Mouse (Mus musculus) MEL (cell line): ENCODE data around the gene Rapgef2. TPM values are rescaled to one million over a fixed set of nuclear protein-coding genes. Genes with fewer than 3 reads are reported as not detected.
A peak's percentile ranks its signal among the peaks of the same experiment; 100 is the strongest.

ENCODE experiments used
- DNase-seq: peaks from one replicate; pipeline ENCODE4 v3.0.0; 2011; ENCODE audit warnings: low read depth, low spot score
- H3K27ac ChIP-seq: 2 replicates; pipeline ENCODE4 v1.5.1; 2012; ENCODE audit warnings: low read depth, mild to moderate bottlenecking, control low read depth, low read length, moderate library complexity; ENCODE audit not compliant: control insufficient read depth
- H3K27me3 ChIP-seq, 2 experiments: fragments of 150-350 bp in 1 of 2; sonication (generic) in 1 of 2; 2 replicates each; pipeline ENCODE4 v1.6.1; 2012; ENCODE audit warnings: low read length in 2 of 2, mild to moderate bottlenecking in 2 of 2, improper control_type of control experiment in 1 of 2, moderate library complexity in 1 of 2; ENCODE audit not compliant: insufficient read depth in 2 of 2, control insufficient read depth in 1 of 2
- H3K36me3 ChIP-seq, 2 experiments: 2 replicates each; pipeline ENCODE4 v1.6.1; 2012 to 2014; ENCODE audit warnings: low read length in 2 of 2, improper control_type of control experiment in 1 of 2, inconsistent platforms in 1 of 2, mild to moderate bottlenecking in 1 of 2; ENCODE audit not compliant: insufficient read depth in 2 of 2, control insufficient read depth in 1 of 2
- H3K4me1 ChIP-seq, 2 experiments: fragments of 150-350 bp in 1 of 2; sonication (generic) in 1 of 2; 2 replicates each; pipeline ENCODE4 v1.6.1; 2012; ENCODE audit warnings: low read length in 2 of 2, improper control_type of control experiment in 1 of 2, mild to moderate bottlenecking in 1 of 2; ENCODE audit not compliant: insufficient read depth in 2 of 2, control insufficient read depth in 1 of 2
- H3K4me3 ChIP-seq, 2 experiments: fragments of 150-350 bp in 1 of 2; sonication (generic) in 1 of 2; 2 replicates each; pipeline ENCODE4 v1.5.1; 2012; ENCODE audit warnings: low read depth in 2 of 2, low read length in 2 of 2, mild to moderate bottlenecking in 2 of 2, moderate library complexity in 2 of 2, control low read depth in 1 of 2, improper control_type of control experiment in 1 of 2; ENCODE audit not compliant: control insufficient read depth in 1 of 2, insufficient read depth in 1 of 2
- H3K79me2 ChIP-seq: 2 replicates; pipeline ENCODE4 v1.6.1; 2012; ENCODE audit warnings: mild to moderate bottlenecking, low read length, moderate library complexity; ENCODE audit not compliant: control insufficient read depth, poor library complexity, insufficient read depth
- H3K9ac ChIP-seq: 2 replicates; pipeline ENCODE4 v1.6.1; 2012; ENCODE audit warnings: low read depth, mild to moderate bottlenecking, control low read depth, low read length, moderate library complexity; ENCODE audit not compliant: control insufficient read depth, poor library complexity, severe bottlenecking
- H3K9me3 ChIP-seq: fragments of 150-350 bp; sonication (generic); replicated peaks from 2 replicates; pipeline ENCODE4 v1.6.1; 2012; ENCODE audit warnings: mild to moderate bottlenecking, low read length, improper control_type of control experiment, moderate library complexity; ENCODE audit not compliant: insufficient read depth
- BHLHE40 ChIP-seq: IDR thresholded peaks from 2 replicates; pipeline ENCODE4 v1.6.1; 2012; ENCODE audit warnings: low read depth, mild to moderate bottlenecking, inconsistent platforms, low read length, improper control_type of control experiment, borderline replicate concordance
- CTCF ChIP-seq, 3 experiments: IDR thresholded peaks in 2 of 3; conservative IDR thresholded peaks in 1 of 3; 2 replicates each; pipeline ENCODE4 v1.5.1; 2011 to 2012; ENCODE audit warnings: low read length in 3 of 3, low read depth in 2 of 3, mild to moderate bottlenecking in 2 of 3, improper control_type of control experiment in 1 of 3, inconsistent platforms in 1 of 3, mixed read lengths in 1 of 3, moderate library complexity in 1 of 3; ENCODE audit not compliant: control insufficient read depth in 1 of 3, insufficient read depth in 1 of 3, poor library complexity in 1 of 3, severe bottlenecking in 1 of 3
- E2F4 ChIP-seq: IDR thresholded peaks from 2 replicates; pipeline ENCODE4 v1.6.1; 2011; ENCODE audit warnings: low read depth, low read length, improper control_type of control experiment, borderline replicate concordance
- EP300 ChIP-seq, 2 experiments: IDR thresholded peaks; 2 replicates each; pipeline ENCODE4 v1.6.1; 2011; ENCODE audit warnings: improper control_type of control experiment in 2 of 2, low read length in 2 of 2, low read depth in 1 of 2, mild to moderate bottlenecking in 1 of 2
- ETS1 ChIP-seq: IDR thresholded peaks from 2 replicates; pipeline ENCODE4 v1.6.1; 2012; ENCODE audit warnings: low read depth, mild to moderate bottlenecking, inconsistent platforms, low read length, improper control_type of control experiment, moderate library complexity
- GATA1 ChIP-seq: IDR thresholded peaks from 2 replicates; pipeline ENCODE4 v1.6.1; 2011; ENCODE audit warnings: low read depth, low read length, improper control_type of control experiment
- HCFC1 ChIP-seq: IDR thresholded peaks from 2 replicates; pipeline ENCODE4 v1.6.1; 2012; ENCODE audit warnings: low read depth, mild to moderate bottlenecking, inconsistent platforms, low read length, improper control_type of control experiment, moderate library complexity
- MAFK ChIP-seq: IDR thresholded peaks from 2 replicates; pipeline ENCODE4 v1.6.1; 2011; ENCODE audit warnings: low read depth, mild to moderate bottlenecking, low read length, improper control_type of control experiment, borderline replicate concordance
- MAX ChIP-seq: IDR thresholded peaks from 2 replicates; pipeline ENCODE4 v1.6.1; 2011; ENCODE audit warnings: low read length, improper control_type of control experiment
- MAZ ChIP-seq: IDR thresholded peaks from 2 replicates; pipeline ENCODE4 v1.6.1; 2012; ENCODE audit warnings: low read depth, mild to moderate bottlenecking, inconsistent platforms, low read length, improper control_type of control experiment
- MEF2A ChIP-seq: IDR thresholded peaks from 2 replicates; pipeline ENCODE4 v1.6.1; 2014; ENCODE audit warnings: low read depth, mild to moderate bottlenecking, inconsistent platforms, low read length, improper control_type of control experiment; ENCODE audit not compliant: poor library complexity, insufficient replicate concordance, severe bottlenecking; ENCODE audit errors: extremely low read depth
- MXI1 ChIP-seq: IDR thresholded peaks from 2 replicates; pipeline ENCODE4 v1.6.1; 2011; ENCODE audit warnings: mild to moderate bottlenecking, low read depth, low read length, improper control_type of control experiment
- MYC ChIP-seq: IDR thresholded peaks from 2 replicates; pipeline ENCODE4 v1.6.1; 2011; ENCODE audit warnings: low read depth, mild to moderate bottlenecking, low read length, improper control_type of control experiment, moderate library complexity
- POLR2AphosphoS2 ChIP-seq: IDR thresholded peaks from 2 replicates; pipeline ENCODE4 v1.6.1; 2011; ENCODE audit warnings: low read length, improper control_type of control experiment
- POLR2AphosphoS5 ChIP-seq: IDR thresholded peaks from 2 replicates; pipeline ENCODE4 v1.6.1; 2012; ENCODE audit warnings: low read depth, borderline replicate concordance, mild to moderate bottlenecking, inconsistent platforms, low read length, moderate library complexity, mixed read lengths
- SIN3A ChIP-seq: IDR thresholded peaks from 2 replicates; pipeline ENCODE4 v1.6.1; 2012; ENCODE audit warnings: low read length, improper control_type of control experiment, inconsistent platforms
- SMC3 ChIP-seq: IDR thresholded peaks from 2 replicates; pipeline ENCODE4 v1.6.1; 2011; ENCODE audit warnings: low read depth, low read length, improper control_type of control experiment
- TAL1 ChIP-seq: IDR thresholded peaks from 2 replicates; pipeline ENCODE4 v1.6.1; 2012; ENCODE audit warnings: mild to moderate bottlenecking, inconsistent platforms, low read length, moderate library complexity, mixed read lengths
- TCF12 ChIP-seq: IDR thresholded peaks from 2 replicates; pipeline ENCODE4 v1.6.1; 2014; ENCODE audit warnings: low read depth, mild to moderate bottlenecking, inconsistent platforms, low read length, improper control_type of control experiment, moderate library complexity
- UBTF ChIP-seq: IDR thresholded peaks from 2 replicates; pipeline ENCODE4 v1.6.1; 2012; ENCODE audit warnings: low read depth, mild to moderate bottlenecking, inconsistent platforms, low read length, improper control_type of control experiment, moderate library complexity, borderline replicate concordance; ENCODE audit not compliant: insufficient read depth
- USF1 ChIP-seq: IDR thresholded peaks from 2 replicates; pipeline ENCODE4 v1.6.1; 2014; ENCODE audit warnings: low read depth, mild to moderate bottlenecking, inconsistent platforms, low read length, improper control_type of control experiment, moderate library complexity
- USF2 ChIP-seq, 2 experiments: IDR thresholded peaks; 2 replicates each; pipeline ENCODE4 v1.6.1; 2011 to 2012; ENCODE audit warnings: improper control_type of control experiment in 2 of 2, low read length in 2 of 2, borderline replicate concordance in 1 of 2, inconsistent platforms in 1 of 2, low read depth in 1 of 2, mild to moderate bottlenecking in 1 of 2; ENCODE audit not compliant: insufficient read depth in 1 of 2
- ZKSCAN1 ChIP-seq: IDR thresholded peaks from 2 replicates; pipeline ENCODE4 v1.6.1; 2012; ENCODE audit warnings: low read depth, mild to moderate bottlenecking, inconsistent platforms, low read length, improper control_type of control experiment, moderate library complexity
- polyA plus RNA-seq, 2 experiments: library from polyadenylated mRNA; stranded (reverse) in 1 of 2; unstranded in 1 of 2; fragments of >175 nt in 1 of 2; fragments of >200 nt in 1 of 2; gene quantifications; 2 replicates each; pipeline versions ENCODE4 v1.2.1 to v1.2.4; 2012; ENCODE audit warnings: low replicate concordance in 2 of 2, low read depth in 1 of 2; ENCODE audit not compliant: insufficient read length in 2 of 2, insufficient read depth in 1 of 2, missing spikeins in 1 of 2
- total RNA-seq: library from RNA; depleted of rRNA; stranded (reverse); fragments of 300-350 nt; gene quantifications from 2 replicates; pipeline ENCODE4 v1.2.3, GENCODE M21; 2012

Gene Rapgef2
- total and polyA plus RNA-seq, 3 experiments, result 4.2 to 4.6 TPM; not detected in 1

- Histone ChIP-seq H3K4me1 (peaks cover 5 to 18% of the 10 kb centered on the region in 2 experiments), H3K36me3 (peaks cover 0 to 17% of the 10 kb centered on the region in 2 experiments; a peak in 2 of 4 replicates), H3K9ac (no peak overlapping the region), H3K4me3 (no peak overlapping the region), H3K27ac (no peak overlapping the region), H3K79me2 (peaks cover 2% of the 10 kb centered on the region; the same call in 1 of the 2 replicates), H3K27me3 (no peaks in the 10 kb centered on the region), H3K9me3 (no peaks in the 10 kb centered on the region)
- no peak for DNase-seq
- TF ChIP-seq MYC, result no peak
- no peak for TF ChIP-seq HCFC1
These were observed 44.0 kb downstream of the Rapgef2 start for GRCm38 (mm10) chr3:79242298-79242697.

- Histone ChIP-seq H3K36me3 (peaks cover 0 to 33% of the 10 kb centered on the region in 2 experiments; a peak in 2 of 4 replicates), H3K4me3 (peak overlapping the region; percentile 49 to 93), H3K27me3 (no peaks in the 10 kb centered on the region), H3K9ac (peak overlapping the region; percentile 3), H3K79me2 (peaks cover 2% of the 10 kb centered on the region; the same call in 1 of the 2 replicates), H3K27ac (peak overlapping the region; percentile 26), H3K4me1 (peaks cover 17 to 27% of the 10 kb centered on the region in 2 experiments), H3K9me3 (no peaks in the 10 kb centered on the region)
- peak; percentile 81 for DNase-seq
- TF ChIP-seq MAFK (no peak), MXI1 (peak; percentile 90), MYC (0 out of 2 replicates have a peak, but pooled peaks have one; percentile 33), ETS1 (peak; percentile 16; the same call in 1 of the 2 replicates), E2F4 (no peak), SIN3A (peak; percentile 82), MAX (peak; percentile 56)
- TF ChIP-seq, all 39 proteins: peak for 5
These were observed 47.3 kb downstream of the Rapgef2 start for GRCm38 (mm10) chr3:79239066-79239462.

- H3K27ac ChIP-seq, result peak overlapping the region; percentile 26
- peak overlapping the region; percentile 49 to 93 for H3K4me3 ChIP-seq
- peak; percentile 82 for DNase-seq
- TF ChIP-seq POLR2AphosphoS5, result no peak
- TF ChIP-seq TAL1, result peak; percentile 99
- no peak for TF ChIP-seq MEF2A
- TF ChIP-seq EP300 (IDR thresholded peaks at IDR 0.05; ENCODE audit: low read depth in 1 of 2, low read length in 2 of 2), result peak; percentile 72 to 85
- TF ChIP-seq USF1, result no peak
- peak; percentile 91 for TF ChIP-seq GATA1
- TF ChIP-seq SMC3, result no peak
- no peak for TF ChIP-seq POLR2AphosphoS2
- TF ChIP-seq TCF12, result peak; percentile 96
- no peak for TF ChIP-seq CTCF (IDR thresholded peaks at IDR 0.05 in 2 of 3, conservative IDR thresholded peaks at IDR 0.05 in 1 of 3; ENCODE audit: control insufficient read depth in 1 of 3, insufficient read depth in 1 of 3, low read depth in 2 of 3, low read length in 3 of 3, poor library complexity in 1 of 3, severe bottlenecking in 1 of 3)
- no peak for TF ChIP-seq MAZ
- peak; percentile 87 for TF ChIP-seq BHLHE40
- peak; percentile 92 for TF ChIP-seq ETS1
- no peak for TF ChIP-seq UBTF
- TF ChIP-seq SIN3A, result no peak
- no peak for TF ChIP-seq MYC
- TF ChIP-seq USF2 (IDR thresholded peaks at IDR 0.05; ENCODE audit: borderline replicate concordance in 1 of 2, insufficient read depth in 1 of 2, low read depth in 1 of 2, low read length in 2 of 2), result no peak
- TF ChIP-seq ZKSCAN1, result no peak
These were observed 47.8 kb downstream of the Rapgef2 start for GRCm38 (mm10) chr3:79238456-79239065.

More at GRCm38 (mm10) chr3:79238456-79239065, 47.8 kb downstream of the Rapgef2 start:
- Histone ChIP-seq H3K4me1 (peaks cover 17 to 29% of the 10 kb centered on the region in 2 experiments), H3K36me3 (peaks cover 0 to 33% of the 10 kb centered on the region in 2 experiments; a peak in 2 of 4 replicates), H3K9ac (peak overlapping the region; percentile 3; the same call in 1 of the 2 replicates), H3K27me3 (no peaks in the 10 kb centered on the region), H3K79me2 (peaks cover 2% of the 10 kb centered on the region; the same call in 1 of the 2 replicates), H3K9me3 (no peaks in the 10 kb centered on the region)
